In genomic region chr3:89227307-89228179, GRCm38 (mm10) we compare ENCODE assay signal across 8 mouse cellular contexts. TPM values are rescaled to one million over a fixed set of nuclear protein-coding genes. Genes with fewer than 3 reads are reported as not detected.
A peak's percentile ranks its signal among the peaks of the same experiment; 100 is the strongest.
DNase-seq lines count a peak whose midpoint lies in the region; ATAC-seq and TF ChIP-seq lines count a peak whose summit lies in the region.

No protein-coding gene starts in this region.

- TF ChIP-seq CTCF in E14TG2a.4 (conservative IDR thresholded peaks at IDR 0.05; ENCODE audit: low read length): no peak
- TF ChIP-seq CTCF in bone marrow, adult 2 months (IDR thresholded peaks at IDR 0.05; ENCODE audit: control insufficient read depth, insufficient read depth, low read length): no peak

- H3K36me3 ChIP-seq in E14TG2a.4 (ENCODE audit: insufficient read depth, low read length): peaks cover 16% of the 10 kb centered on the region
- H3K36me3 ChIP-seq in forebrain, embryonic 14.5 days (ENCODE audit: control insufficient read depth, insufficient read depth, low read length): peaks cover 21% of the 10 kb centered on the region
- H3K36me3 ChIP-seq in liver, embryonic 15.5 days (replicated peaks): no peaks in the 10 kb centered on the region

- peak overlapping the region; percentile 80 for H3K4me3 ChIP-seq in E14TG2a.4 (replicated peaks; ENCODE audit: low read length)
- H3K4me3 ChIP-seq in bone marrow, adult 2 months (replicated peaks; ENCODE audit: control insufficient read depth, low read depth, low read length): no peak overlapping the region
- H3K4me3 ChIP-seq in forebrain, embryonic 14.5 days (ENCODE audit: low read depth, low read length): peak overlapping the region; percentile 62
- peak overlapping the region; percentile 25 for H3K4me3 ChIP-seq in liver, embryonic 15.5 days (replicated peaks)

- no peak overlapping the region for H3K27ac ChIP-seq in bone marrow, adult 2 months (ENCODE audit: control insufficient read depth, insufficient read depth, low read depth, low read length, poor library complexity)
- peak overlapping the region; percentile 94 for H3K27ac ChIP-seq in forebrain, embryonic 14.5 days (ENCODE audit: low read depth, low read length)
- H3K27ac ChIP-seq in liver, embryonic 15.5 days (replicated peaks): no peak overlapping the region

- TF ChIP-seq POLR2A in bone marrow, adult 2 months (IDR thresholded peaks at IDR 0.05; ENCODE audit: borderline replicate concordance, control insufficient read depth, low read depth, low read length): 0 out of 2 replicates have a peak, but pooled peaks have one; percentile 18

- ATAC-seq in forebrain, embryonic 14.5 days: peak; percentile 85
- no peak for ATAC-seq in liver, embryonic 15.5 days (ENCODE audit: insufficient read depth)

- peaks cover 78% of the 10 kb centered on the region for H3K4me1 ChIP-seq in E14TG2a.4 (replicated peaks; ENCODE audit: low read depth, low read length)
- no peaks in the 10 kb centered on the region for H3K4me1 ChIP-seq in bone marrow, adult 2 months (ENCODE audit: control insufficient read depth, insufficient read depth, low read length)
- peaks cover 45% of the 10 kb centered on the region for H3K4me1 ChIP-seq in forebrain, embryonic 14.5 days (ENCODE audit: control insufficient read depth, insufficient read depth, low read length)
- H3K4me1 ChIP-seq in liver, embryonic 15.5 days (replicated peaks): peaks cover 25% of the 10 kb centered on the region

- H3K9ac ChIP-seq in forebrain, embryonic 14.5 days (ENCODE audit: low read length): peak overlapping the region; percentile 85
- H3K9ac ChIP-seq in liver, embryonic 15.5 days: no peak overlapping the region

- WGBS in bone marrow, adult 2 months: 1% methylated on average over 41 of the region's 41 CpGs
- under 1% methylated on average over 41 of the region's 41 CpGs for WGBS in forebrain, embryonic 14.5 days
- WGBS in liver, embryonic 15.5 days (ENCODE audit: insufficient replicate concordance): 4% methylated on average over 41 of the region's 41 CpGs

- H3K27me3 ChIP-seq in E14TG2a.4 (ENCODE audit: insufficient read depth, low read length): peaks cover 18% of the 10 kb centered on the region
- no peaks in the 10 kb centered on the region for H3K27me3 ChIP-seq in forebrain, embryonic 14.5 days (replicated peaks; ENCODE audit: control insufficient read depth, insufficient read depth, low read length)
- H3K27me3 ChIP-seq in liver, embryonic 15.5 days: peaks cover 91% of the 10 kb centered on the region

- no peaks in the 10 kb centered on the region for H3K9me3 ChIP-seq in E14TG2a.4 (ENCODE audit: low read length)
- no peaks in the 10 kb centered on the region for H3K9me3 ChIP-seq in forebrain, embryonic 14.5 days (replicated peaks; ENCODE audit: control insufficient read depth, low read length)
- no peaks in the 10 kb centered on the region for H3K9me3 ChIP-seq in liver, embryonic 15.5 days (replicated peaks)

- H3K4me2 ChIP-seq in forebrain, embryonic 14.5 days (ENCODE audit: low read length): peak overlapping the region; percentile 72
- peak overlapping the region; percentile 73 for H3K4me2 ChIP-seq in liver, embryonic 15.5 days

- intact Hi-C loops in heart, postnatal 14 days (cut with DNase I): no loop called here

- DNase-seq in forebrain, embryonic 14.5 days (ENCODE audit: low spot score): peak; percentile 99
- DNase-seq in heart, postnatal 14 days: peak; percentile 79 to 84
- peak; percentile 92 to 94 for DNase-seq in kidney, postnatal 36 days
- peak; percentile 97 for DNase-seq in neural tube, embryonic 10.5 days (ENCODE audit: extremely low spot score, low spot score)
- DNase-seq in testis, postnatal 14 days (ENCODE audit: low spot score): peak; percentile 87

RNA-seq across cellular contexts. Expression of gene Mtx1, which starts 0.7 kb away (rescaled TPM):
- 33.9 and 66.4 TPM in 2 replicates for polyA plus RNA-seq in bone marrow, adult 2 months (2011; ENCODE audit: insufficient read depth, insufficient read length, low replicate concordance, missing spikeins)
- polyA plus RNA-seq in forebrain, embryonic 14.5 days (2014; fragmentation: Nextera tagmentation; extraction: Ambion mirVana): 156 and 182 TPM in 2 replicates
- total RNA-seq in heart, postnatal 14 days (2021): 10 to 100 TPM; 64.8 to 69.8 TPM
- polyA plus RNA-seq in liver, embryonic 15.5 days (2015; fragmentation: Nextera tagmentation; extraction: Ambion mirVana): 103 and 104 TPM in 2 replicates

RNA-seq across cellular contexts. Expression of gene Muc1, which starts 1.3 kb away (rescaled TPM):
- 0.67 TPM in 1 of 2 replicates, not detected in the other for polyA plus RNA-seq in bone marrow, adult 2 months (2011; ENCODE audit: insufficient read depth, insufficient read length, low replicate concordance, missing spikeins)
- 1.2 and 1.9 TPM in 2 replicates for polyA plus RNA-seq in forebrain, embryonic 14.5 days (2014; fragmentation: Nextera tagmentation; extraction: Ambion mirVana)
- total RNA-seq in heart, postnatal 14 days (2021): under 1 TPM; 0.22 to 0.98 TPM
- 0.50 TPM in 1 of 2 replicates, not detected in the other for polyA plus RNA-seq in liver, embryonic 15.5 days (2015; fragmentation: Nextera tagmentation; extraction: Ambion mirVana)

RNA-seq across cellular contexts. Expression of gene Thbs3, which starts 12.6 kb away (rescaled TPM):
- polyA plus RNA-seq in bone marrow, adult 2 months (2011; ENCODE audit: insufficient read depth, insufficient read length, low replicate concordance, missing spikeins): 2.9 TPM in 1 of 2 replicates, not detected in the other
- 49.9 and 57.2 TPM in 2 replicates for polyA plus RNA-seq in forebrain, embryonic 14.5 days (2014; fragmentation: Nextera tagmentation; extraction: Ambion mirVana)
- 10 to 100 TPM; 12.7 to 17.1 TPM for total RNA-seq in heart, postnatal 14 days (2021)
- polyA plus RNA-seq in liver, embryonic 15.5 days (2015; fragmentation: Nextera tagmentation; extraction: Ambion mirVana): 1.5 and 2.1 TPM in 2 replicates

RNA-seq across cellular contexts. Expression of gene Krtcap2, which starts 18.2 kb away (rescaled TPM):
- polyA plus RNA-seq in bone marrow, adult 2 months (2011; ENCODE audit: insufficient read depth, insufficient read length, low replicate concordance, missing spikeins): 47.8 and 69.5 TPM in 2 replicates
- 197 and 234 TPM in 2 replicates for polyA plus RNA-seq in forebrain, embryonic 14.5 days (2014; fragmentation: Nextera tagmentation; extraction: Ambion mirVana)
- total RNA-seq in heart, postnatal 14 days (2021): 10 to 100 TPM; 71.9 to 72.8 TPM
- 116 and 126 TPM in 2 replicates for polyA plus RNA-seq in liver, embryonic 15.5 days (2015; fragmentation: Nextera tagmentation; extraction: Ambion mirVana)

RNA-seq across cellular contexts. Expression of gene Trim46, which starts 18.6 kb away (rescaled TPM):
- 0.59 and 1.6 TPM in 2 replicates for polyA plus RNA-seq in bone marrow, adult 2 months (2011; ENCODE audit: insufficient read depth, insufficient read length, low replicate concordance, missing spikeins)
- polyA plus RNA-seq in forebrain, embryonic 14.5 days (2014; fragmentation: Nextera tagmentation; extraction: Ambion mirVana): 34.0 and 50.3 TPM in 2 replicates
- under 1 TPM; 0.68 to 0.76 TPM for total RNA-seq in heart, postnatal 14 days (2021)
- 0.23 and 0.31 TPM in 2 replicates for polyA plus RNA-seq in liver, embryonic 15.5 days (2015; fragmentation: Nextera tagmentation; extraction: Ambion mirVana)

Comparison
In these comparisons a context has a peak if more than half of its experiments do, and no peak if none do; other contexts are left out.
1. RNA of gene Thbs3, which starts 12.6 kb away (polyA plus RNA-seq): 49.9 to 57.2 TPM in forebrain, embryonic 14.5 days; 2.9 TPM in bone marrow, adult 2 months and 1.5 to 2.1 TPM in liver, embryonic 15.5 days; every median in the first group is over 10 times any median in the second.
2. Peak in every context shown above with its lines, with median percentiles within 50 percentile points of each other: DNase-seq.